Mouse (Mus musculus) liver, embryonic 12.5 days (tissue): ENCODE data around the gene Rab10. TPM values are rescaled to one million over a fixed set of nuclear protein-coding genes. Genes with fewer than 3 reads are reported as not detected.
"Not testable (repeated sequence)": the region's sequence is repeated elsewhere in the genome, so short reads cannot be mapped to it uniquely, and the experiment has no call there.

Experiments
- ATAC-seq: fragments of 200-750 bp; cut with Nextera tagmentation; 2 replicates; pipeline ENCODE4 v1.8.0; 2017; ENCODE audit warnings: moderate number of reproducible peaks, mild to moderate bottlenecking, moderate library complexity
- H3K27ac ChIP-seq: fragments of 300-500 bp; sonication (generic); 2 replicates; pipeline ENCODE4 v1.5.1; 2016; ENCODE audit warnings: mild to moderate bottlenecking
- H3K27me3 ChIP-seq: fragments of 300-500 bp; sonication (generic); replicated peaks from 2 replicates; pipeline ENCODE4 v1.6.1; 2016; ENCODE audit warnings: mild to moderate bottlenecking, moderate library complexity
- H3K36me3 ChIP-seq: fragments of 300-500 bp; sonication (generic); 2 replicates; pipeline ENCODE4 v1.6.1; 2016; ENCODE audit warnings: mild to moderate bottlenecking, moderate library complexity
- H3K4me1 ChIP-seq: fragments of 300-500 bp; sonication (generic); 2 replicates; pipeline ENCODE4 v1.6.1; 2016
- H3K4me2 ChIP-seq: fragments of 300-500 bp; sonication (generic); 2 replicates; pipeline ENCODE4 v1.6.1; 2016; ENCODE audit warnings: mild to moderate bottlenecking, moderate library complexity
- H3K4me3 ChIP-seq: fragments of 300-500 bp; sonication (generic); 2 replicates; pipeline ENCODE4 v1.5.1; 2016; ENCODE audit warnings: mild to moderate bottlenecking, moderate library complexity
- H3K9ac ChIP-seq: fragments of 300-500 bp; sonication (generic); 2 replicates; pipeline ENCODE4 v1.6.1; 2016; ENCODE audit warnings: mild to moderate bottlenecking, moderate library complexity
- H3K9me3 ChIP-seq: fragments of 300-500 bp; sonication (generic); replicated peaks from 2 replicates; pipeline ENCODE4 v1.6.1; 2016; ENCODE audit warnings: mild to moderate bottlenecking, moderate library complexity
- WGBS: fragments of 180-500 bp; shearing (Covaris S2); methylation state at CpG from one replicate; pipeline ENCODE4 v1.1.7; 2016; ENCODE audit not compliant: insufficient replicate concordance; 5-methylcytosine and 5-hydroxymethylcytosine counted together
- polyA plus RNA-seq: library from polyadenylated mRNA; unstranded; fragments of >200 nt; fragmentation: Nextera tagmentation; extraction: Ambion mirVana; gene quantifications from 2 replicates; pipeline ENCODE4 v1.2.1, GENCODE M21; 2016

Rab10 gene
- polyA plus RNA-seq, 1 experiment from 2014 or later, result 80.8 TPM

DNA sequence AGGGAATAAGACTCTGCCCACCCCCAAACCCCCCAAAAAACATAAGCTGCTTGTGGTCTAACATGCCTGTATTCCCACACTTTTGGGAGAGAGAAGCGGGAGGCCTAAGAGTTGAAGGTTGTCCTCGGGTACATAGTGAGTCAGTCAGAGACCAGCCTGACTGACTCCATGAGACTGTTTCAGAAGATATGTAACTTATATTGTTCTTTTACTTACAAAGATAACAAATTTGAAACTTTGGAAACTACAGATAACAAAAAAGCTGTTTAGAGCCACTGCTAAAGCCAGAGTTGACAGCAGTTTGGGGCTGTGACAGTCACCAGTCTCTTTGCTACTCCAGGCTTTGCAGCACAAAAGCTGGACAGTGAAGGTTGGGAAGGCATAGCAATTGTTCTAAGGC lies 15.5 kb upstream of the Rab10 start:
- no peaks in the 10 kb centered on the region for H3K36me3 ChIP-seq
- H3K27me3 ChIP-seq, result no peaks in the 10 kb centered on the region
- H3K9ac ChIP-seq, result no peak overlapping the region
- peaks cover 11% of the 10 kb centered on the region; the same call in 1 of the 2 replicates for H3K4me1 ChIP-seq
- no peak overlapping the region for H3K4me2 ChIP-seq
- H3K9me3 ChIP-seq, result no peaks in the 10 kb centered on the region
- no peak overlapping the region for H3K4me3 ChIP-seq
- 58% methylated on average over 2 of the region's 2 CpGs for WGBS
- H3K27ac ChIP-seq, result no peak overlapping the region
- 0 out of 2 replicates have a peak, but pooled peaks have one; percentile 21 for ATAC-seq

- peaks cover 11% of the 10 kb centered on the region; the same call in 1 of the 2 replicates for H3K4me1 ChIP-seq
- H3K27ac ChIP-seq, result no peak overlapping the region
- H3K4me2 ChIP-seq, result no peak overlapping the region
- no peak overlapping the region for H3K9ac ChIP-seq
- H3K36me3 ChIP-seq, result no peaks in the 10 kb centered on the region
- H3K27me3 ChIP-seq, result no peaks in the 10 kb centered on the region; the same call in 1 of the 2 replicates
- H3K4me3 ChIP-seq, result no peak overlapping the region
- no peaks in the 10 kb centered on the region for H3K9me3 ChIP-seq
- ATAC-seq, result no peak
- WGBS, result 59% methylated on average over 6 of the region's 6 CpGs
Observed at GRCm38 (mm10) chr12:3323241-3323640, 13.5 kb upstream of the Rab10 start.

- no peak overlapping the region for H3K4me3 ChIP-seq
- H3K36me3 ChIP-seq, result no peaks in the 10 kb centered on the region
- H3K4me1 ChIP-seq, result 0 out of 2 replicates have a peak, but pooled peaks cover 7% of the 10 kb centered on the region
- no peak overlapping the region for H3K4me2 ChIP-seq
- H3K27me3 ChIP-seq, result no peaks in the 10 kb centered on the region; the same call in 1 of the 2 replicates
- WGBS, result 46% methylated on average over 4 of the region's 4 CpGs
- no peak overlapping the region for H3K9ac ChIP-seq
- H3K9me3 ChIP-seq, result no peaks in the 10 kb centered on the region
- ATAC-seq, result peak; percentile 49; the same call in 1 of the 2 replicates
- no peak overlapping the region for H3K27ac ChIP-seq
Observed at GRCm38 (mm10) chr12:3319377-3319776, 9.6 kb upstream of the Rab10 start.

- 70% methylated on average over 3 of the region's 3 CpGs for WGBS
- no peak overlapping the region for H3K9ac ChIP-seq
- no peak overlapping the region for H3K4me2 ChIP-seq
- H3K27ac ChIP-seq, result no peak overlapping the region
- H3K36me3 ChIP-seq, result no peaks in the 10 kb centered on the region
- H3K4me3 ChIP-seq, result no peak overlapping the region
- 0 out of 2 replicates have a peak, but pooled peaks cover 7% of the 10 kb centered on the region for H3K4me1 ChIP-seq
- no peak for ATAC-seq
- H3K27me3 ChIP-seq, result no peaks in the 10 kb centered on the region; the same call in 1 of the 2 replicates
- no peaks in the 10 kb centered on the region for H3K9me3 ChIP-seq
Observed at GRCm38 (mm10) chr12:3316937-3317336, 7.2 kb upstream of the Rab10 start.

DNA sequence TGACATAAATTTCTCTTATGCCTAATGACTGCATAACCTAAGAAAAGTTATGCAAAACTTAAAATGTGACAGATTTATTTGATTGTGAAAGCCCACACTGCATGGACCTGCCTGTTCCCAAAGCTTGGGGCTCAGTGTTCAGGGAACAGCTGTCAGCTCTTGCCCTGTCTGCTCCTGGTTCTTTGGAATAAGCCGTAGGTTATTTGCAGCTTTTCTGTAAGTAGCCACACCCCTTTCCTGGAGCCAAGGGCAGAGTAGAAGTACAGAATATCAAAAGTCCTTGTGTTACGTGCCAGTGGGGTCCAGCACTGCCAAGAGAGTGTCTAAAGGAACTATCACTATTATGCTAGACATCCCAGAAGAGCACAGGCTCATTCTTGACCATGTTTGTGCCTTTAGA lies 6.3 kb upstream of the Rab10 start:
- 52% methylated on average over 2 of the region's 2 CpGs for WGBS
- no peak overlapping the region for H3K4me2 ChIP-seq
- no peak for ATAC-seq

GRCm38 (mm10) chr12:3312886-3313285 lies 3.1 kb upstream of the Rab10 start:
- ATAC-seq, result no peak
- no peak overlapping the region for H3K27ac ChIP-seq
- whole genome bisulfite sequencing, result 66% methylated on average over 3 of the region's 3 CpGs

More for the DNA sequence above, 6.3 kb upstream of the Rab10 start:
- Histone ChIP-seq H3K27me3 (no peaks in the 10 kb centered on the region; the same call in 1 of the 2 replicates), H3K9ac (no peak overlapping the region), H3K27ac (no peak overlapping the region), H3K4me1 (peaks cover 10% of the 10 kb centered on the region), H3K36me3 (no peaks in the 10 kb centered on the region), H3K9me3 (no peaks in the 10 kb centered on the region), H3K4me3 (no peak overlapping the region)

DNA sequence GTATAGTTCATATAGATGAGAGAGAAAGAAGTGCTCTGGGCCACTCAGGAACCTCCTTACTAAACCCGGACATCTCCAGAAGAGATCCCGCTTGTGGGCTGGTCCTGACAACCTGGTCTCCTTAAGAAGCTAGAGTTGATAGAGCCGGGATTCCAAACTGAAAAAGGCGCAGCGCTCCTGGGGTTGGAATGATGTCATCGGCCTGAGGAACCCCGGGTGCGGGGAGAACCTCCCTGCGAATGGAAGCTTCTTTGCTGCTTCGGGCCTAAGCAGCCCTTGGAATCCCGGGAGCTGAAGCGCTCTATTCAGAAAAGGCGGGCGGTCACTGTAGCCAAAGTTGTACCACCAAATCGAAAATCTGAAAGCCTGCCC lies 538 bp upstream of the Rab10 start:
- Histone ChIP-seq H3K4me1 (peaks cover 35% of the 10 kb centered on the region), H3K36me3 (peaks cover 6% of the 10 kb centered on the region; the same call in 1 of the 2 replicates), H3K27ac (peak overlapping the region; percentile 82), H3K9me3 (no peaks in the 10 kb centered on the region), H3K4me3 (peak overlapping the region; percentile 77), H3K4me2 (peak overlapping the region; percentile 82), H3K9ac (peak overlapping the region; percentile 93), H3K27me3 (no peaks in the 10 kb centered on the region)
- ATAC-seq, result no peak
- 4% methylated on average over 15 of the region's 15 CpGs for WGBS

More at GRCm38 (mm10) chr12:3312886-3313285, 3.1 kb upstream of the Rab10 start:
- Histone ChIP-seq H3K9me3 (no peaks in the 10 kb centered on the region), H3K9ac (no peak overlapping the region), H3K4me3 (no peak overlapping the region), H3K27me3 (no peaks in the 10 kb centered on the region), H3K4me2 (no peak overlapping the region), H3K36me3 (no peaks in the 10 kb centered on the region), H3K4me1 (peaks cover 18% of the 10 kb centered on the region)

GRCm38 (mm10) chr12:3308541-3309241 lies 1.1 kb downstream of the Rab10 start:
- Histone ChIP-seq H3K27ac (peak overlapping the region; percentile 100), H3K36me3 (peaks cover 6% of the 10 kb centered on the region; the same call in 1 of the 2 replicates), H3K9me3 (no peaks in the 10 kb centered on the region), H3K27me3 (no peaks in the 10 kb centered on the region), H3K4me2 (peak overlapping the region; percentile 82), H3K4me3 (peak overlapping the region; percentile 77), H3K9ac (peak overlapping the region; percentile 93), H3K4me1 (peaks cover 51% of the 10 kb centered on the region)
- WGBS, result 2% methylated on average over 19 of the region's 19 CpGs
- ATAC-seq, result no peak

GRCm38 (mm10) chr12:3307587-3307986 lies 2.2 kb downstream of the Rab10 start:
- WGBS, result 24% methylated on average over 6 of the region's 6 CpGs
- H3K4me2 ChIP-seq, result peak overlapping the region; percentile 82
- H3K27me3 ChIP-seq, result no peaks in the 10 kb centered on the region
- H3K4me3 ChIP-seq, result peak overlapping the region; percentile 77
- no peaks in the 10 kb centered on the region for H3K9me3 ChIP-seq
- no peak for ATAC-seq
- H3K27ac ChIP-seq, result peak overlapping the region; percentile 61
- H3K4me1 ChIP-seq, result peaks cover 60% of the 10 kb centered on the region
- peak overlapping the region; percentile 93 for H3K9ac ChIP-seq
- peaks cover 9% of the 10 kb centered on the region; the same call in 1 of the 2 replicates for H3K36me3 ChIP-seq

- H3K4me3 ChIP-seq, result no peak overlapping the region
- H3K9me3 ChIP-seq, result no peaks in the 10 kb centered on the region
- no peak overlapping the region; the same call in 1 of the 2 replicates for H3K4me2 ChIP-seq
- peaks cover 16% of the 10 kb centered on the region; the same call in 1 of the 2 replicates for H3K36me3 ChIP-seq
- WGBS, result 73% methylated on average over 2 of the region's 2 CpGs
- no peak overlapping the region for H3K27ac ChIP-seq
- no peak overlapping the region for H3K9ac ChIP-seq
- peaks cover 54% of the 10 kb centered on the region for H3K4me1 ChIP-seq
- ATAC-seq, result no peak
- H3K27me3 ChIP-seq, result no peaks in the 10 kb centered on the region
Observed at GRCm38 (mm10) chr12:3305238-3305637, 4.5 kb downstream of the Rab10 start.

DNA sequence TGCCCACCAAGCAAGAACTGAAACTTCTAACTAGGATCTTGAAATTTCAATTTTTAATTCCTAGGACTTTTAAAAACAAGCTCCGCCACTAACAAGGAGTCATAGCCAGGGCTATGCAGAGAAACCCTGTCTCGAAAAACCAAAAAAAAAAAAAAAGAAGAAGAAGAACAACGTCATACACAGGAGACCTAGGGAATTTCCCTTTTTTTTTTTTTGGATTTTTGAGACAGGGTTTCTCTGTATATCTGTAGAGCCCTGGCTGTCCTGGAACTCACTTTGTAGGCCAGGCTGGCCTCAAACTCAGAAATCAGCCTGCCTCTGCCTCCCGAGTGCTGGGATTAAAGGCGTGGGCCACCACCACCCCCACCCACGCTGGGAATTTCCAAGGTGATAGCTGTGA lies 12.1 kb downstream of the Rab10 start:
- not testable (repeated sequence) for ATAC-seq, H3K4me2 ChIP-seq, H3K9me3 ChIP-seq, H3K4me3 ChIP-seq, H3K27me3 ChIP-seq, H3K9ac ChIP-seq
- 74% methylated on average over 6 of the region's 6 CpGs for WGBS
- H3K27ac ChIP-seq, result peak overlapping the region; percentile 40; the same call in 1 of the 2 replicates
- peaks cover 78% of the 10 kb centered on the region for H3K4me1 ChIP-seq
- peaks cover 26% of the 10 kb centered on the region for H3K36me3 ChIP-seq

DNA sequence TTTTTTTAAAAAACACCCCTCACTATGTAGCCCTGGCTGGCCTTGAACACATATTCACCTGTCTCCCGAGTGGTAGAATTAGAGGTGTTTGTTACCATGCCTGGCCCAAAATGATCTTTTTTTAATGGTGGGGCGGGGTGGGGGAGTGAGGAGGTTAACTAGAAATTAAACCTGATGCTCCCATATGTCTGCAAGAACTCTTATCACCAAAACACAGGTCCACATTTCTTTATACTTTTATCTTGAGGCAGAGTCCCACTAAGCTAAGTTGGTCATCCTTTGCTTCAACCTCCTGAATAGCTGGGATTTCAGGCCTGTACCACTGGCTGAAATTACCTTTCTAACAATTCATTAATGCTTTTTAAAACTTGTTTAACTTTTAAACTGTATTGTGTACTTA lies 13.7 kb downstream of the Rab10 start:
- no peaks in the 10 kb centered on the region for H3K27me3 ChIP-seq
- peak overlapping the region; percentile 91 for H3K27ac ChIP-seq
- peaks cover 28% of the 10 kb centered on the region for H3K36me3 ChIP-seq
- ATAC-seq, result peak; percentile 83
- H3K4me2 ChIP-seq, result peak overlapping the region; percentile 53
- peaks cover 88% of the 10 kb centered on the region for H3K4me1 ChIP-seq
- no peak overlapping the region for H3K4me3 ChIP-seq
- H3K9me3 ChIP-seq, result no peaks in the 10 kb centered on the region
- WGBS, result 44% methylated on average over 2 of the region's 2 CpGs
- 0 out of 2 replicates have a peak overlapping the region, but pooled peaks have one; percentile 28 for H3K9ac ChIP-seq
